Mouse (Mus musculus): ENCODE measurements around the gene Syt2. TPM values are rescaled to one million over a fixed set of nuclear protein-coding genes. Genes with fewer than 3 reads are reported as not detected.

The Syt2 gene
- polyA plus RNA-seq, 1 experiment from 2014 or later = 18.3 TPM

DNA sequence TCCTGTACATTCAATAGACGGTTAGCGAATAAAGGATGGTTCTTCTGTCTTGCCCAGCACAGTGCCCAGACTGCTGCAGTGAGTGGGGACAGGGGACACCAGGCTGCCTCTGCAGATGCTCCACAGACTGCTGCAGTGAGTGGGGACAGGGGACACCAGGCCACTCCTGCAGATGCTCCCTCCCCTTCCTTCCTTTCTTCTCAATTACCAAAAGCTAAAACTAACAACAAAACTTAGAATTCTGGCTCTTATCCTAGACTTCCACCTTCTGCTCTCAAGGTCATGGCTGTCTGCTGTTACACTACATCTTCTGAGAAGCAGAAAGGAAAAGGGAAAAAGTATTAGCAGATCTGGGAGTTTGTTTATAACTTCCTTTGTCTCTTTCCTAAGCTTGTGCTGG is 127.8 kb downstream of the Syt2 start:
- no peak overlapping the region for H3K4me2 ChIP-seq (ENCODE audit: low read depth, low read length)
- peaks cover 3% of the 10 kb centered on the region; the same call in 1 of the 2 replicates for H3K36me3 ChIP-seq (ENCODE audit: control insufficient read depth, insufficient read depth, low read length)
- H3K4me3 ChIP-seq (ENCODE audit: low read depth, low read length) = no peak overlapping the region
- no peaks in the 10 kb centered on the region for H3K9me3 ChIP-seq (ENCODE audit: control insufficient read depth, low read length)
- WGBS = 62% methylated on average over 2 of the region's 2 CpGs
- no peak overlapping the region for H3K27ac ChIP-seq (ENCODE audit: low read depth, low read length)
- no peak overlapping the region for H3K9ac ChIP-seq (replicated peaks; ENCODE audit: low read depth, low read length)
- ATAC-seq (ENCODE audit: low read depth) = no peak
- no peaks in the 10 kb centered on the region for H3K27me3 ChIP-seq (ENCODE audit: control insufficient read depth, insufficient read depth, low read length)
- H3K4me1 ChIP-seq (ENCODE audit: control insufficient read depth, insufficient read depth, low read length) = 0 out of 2 replicates have a peak, but pooled peaks cover 6% of the 10 kb centered on the region

DNA sequence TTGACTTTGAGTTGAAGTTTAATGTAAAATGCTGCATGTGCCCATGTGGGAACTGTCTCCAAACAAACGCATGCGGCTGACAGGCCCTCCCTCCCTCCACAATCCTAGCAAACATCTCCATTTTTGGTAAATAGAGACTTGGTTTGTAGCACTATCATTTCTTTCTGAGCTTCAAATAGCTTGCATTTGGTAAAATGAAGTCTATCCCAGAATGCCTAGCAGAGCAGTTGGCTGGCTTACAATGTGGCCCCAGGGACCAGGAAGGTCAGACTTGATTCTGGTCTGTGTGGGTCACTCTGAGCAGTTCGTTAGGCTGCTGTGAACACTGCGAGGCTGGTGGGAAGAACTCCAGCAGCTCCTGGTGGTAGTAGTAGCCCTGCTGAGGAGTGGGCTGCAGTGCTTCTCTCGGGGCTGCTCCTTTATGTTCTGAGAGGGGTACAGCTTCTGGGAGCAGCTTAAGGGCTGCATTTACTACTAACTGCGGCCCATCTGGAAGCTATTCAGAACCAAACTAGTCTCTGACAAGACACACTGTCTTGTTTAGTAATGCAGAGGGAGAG is 128.3 kb downstream of the Syt2 start:
- Histone ChIP-seq H3K4me1 (ENCODE audit: control insufficient read depth, insufficient read depth, low read length) (0 out of 2 replicates have a peak, but pooled peaks cover 6% of the 10 kb centered on the region), H3K4me3 (ENCODE audit: low read depth, low read length) (no peak overlapping the region), H3K4me2 (ENCODE audit: low read depth, low read length) (no peak overlapping the region), H3K9ac (replicated peaks; ENCODE audit: low read depth, low read length) (no peak overlapping the region), H3K27me3 (ENCODE audit: control insufficient read depth, insufficient read depth, low read length) (no peaks in the 10 kb centered on the region), H3K9me3 (ENCODE audit: control insufficient read depth, low read length) (no peaks in the 10 kb centered on the region), H3K36me3 (ENCODE audit: control insufficient read depth, insufficient read depth, low read length) (peaks cover 3% of the 10 kb centered on the region; the same call in 1 of the 2 replicates), H3K27ac (ENCODE audit: low read depth, low read length) (peak overlapping the region; percentile 18; the same call in 1 of the 2 replicates)
- 34% methylated on average over 6 of the region's 6 CpGs for WGBS
- ATAC-seq (ENCODE audit: low read depth) = no peak

DNA sequence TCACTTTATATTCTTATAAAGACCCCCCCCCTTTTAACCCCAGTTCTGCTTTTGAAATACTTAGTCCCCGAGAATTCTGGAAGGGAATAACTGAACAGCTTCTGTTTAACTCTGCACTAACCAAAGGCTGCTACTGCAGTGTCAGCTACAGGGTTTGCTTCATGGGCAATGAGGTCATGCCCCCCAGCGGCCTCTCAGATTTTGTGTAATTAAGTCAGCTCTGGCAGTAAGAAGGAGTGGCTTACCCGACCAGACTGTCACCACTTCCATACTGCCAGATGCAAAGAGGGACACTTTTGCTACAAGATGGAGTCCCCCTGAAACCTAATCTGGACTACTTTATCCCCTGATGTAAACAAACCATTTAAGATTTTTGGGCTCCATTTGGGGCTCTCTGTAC is 129.2 kb downstream of the Syt2 start:
- WGBS = 34% methylated on average over 3 of the region's 3 CpGs
- Histone ChIP-seq H3K4me3 (ENCODE audit: low read depth, low read length) (no peak overlapping the region), H3K27ac (ENCODE audit: low read depth, low read length) (no peak overlapping the region), H3K4me1 (ENCODE audit: control insufficient read depth, insufficient read depth, low read length) (0 out of 2 replicates have a peak, but pooled peaks cover 6% of the 10 kb centered on the region), H3K9ac (replicated peaks; ENCODE audit: low read depth, low read length) (no peak overlapping the region), H3K27me3 (ENCODE audit: control insufficient read depth, insufficient read depth, low read length) (no peaks in the 10 kb centered on the region), H3K9me3 (ENCODE audit: control insufficient read depth, low read length) (no peaks in the 10 kb centered on the region), H3K36me3 (ENCODE audit: control insufficient read depth, insufficient read depth, low read length) (peaks cover 3% of the 10 kb centered on the region; the same call in 1 of the 2 replicates), H3K4me2 (ENCODE audit: low read depth, low read length) (no peak overlapping the region)
- ATAC-seq (ENCODE audit: low read depth) = no peak

DNA sequence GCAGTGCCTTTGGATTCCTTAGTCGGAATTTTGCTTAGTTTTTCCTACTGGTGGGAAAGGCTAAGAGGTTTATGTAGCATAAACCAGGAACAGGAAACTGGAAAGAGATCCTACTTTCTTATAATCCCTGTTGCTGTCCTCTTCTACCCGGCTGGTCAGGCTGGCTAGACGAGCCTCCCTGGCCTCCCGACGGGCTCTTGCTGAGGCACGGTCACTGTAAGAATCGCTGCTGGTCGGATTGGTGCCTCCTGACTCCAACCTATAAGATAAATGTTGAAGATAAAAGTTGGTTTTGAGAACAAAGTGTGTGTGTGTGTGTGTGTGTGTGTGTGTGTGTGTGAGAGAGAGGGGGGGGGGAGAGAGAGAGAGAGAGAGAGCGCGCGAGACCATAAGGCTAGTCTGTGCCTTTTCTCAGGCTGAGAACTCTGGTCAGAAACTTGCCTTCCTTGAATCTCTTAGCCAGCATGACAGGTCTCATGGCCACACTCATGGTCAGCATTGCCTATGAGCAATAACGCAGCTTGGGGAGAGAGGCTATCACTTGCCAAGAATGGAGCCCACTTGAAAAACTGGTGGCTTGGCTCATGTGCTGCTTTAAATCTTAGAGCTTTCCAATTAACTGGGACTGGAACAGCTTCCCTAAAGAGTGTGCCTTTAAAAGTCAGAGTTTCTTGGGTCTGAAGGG is 130.9 kb downstream of the Syt2 start:
- H3K9ac ChIP-seq (replicated peaks; ENCODE audit: low read depth, low read length) = no peak overlapping the region
- no peaks in the 10 kb centered on the region for H3K9me3 ChIP-seq (ENCODE audit: control insufficient read depth, low read length)
- H3K4me3 ChIP-seq (ENCODE audit: low read depth, low read length) = no peak overlapping the region
- H3K27me3 ChIP-seq (ENCODE audit: control insufficient read depth, insufficient read depth, low read length) = no peaks in the 10 kb centered on the region
- WGBS = 95% methylated on average over 12 of the region's 12 CpGs
- H3K4me1 ChIP-seq (ENCODE audit: control insufficient read depth, insufficient read depth, low read length) = 0 out of 2 replicates have a peak, but pooled peaks cover 6% of the 10 kb centered on the region
- peaks cover 3% of the 10 kb centered on the region; the same call in 1 of the 2 replicates for H3K36me3 ChIP-seq (ENCODE audit: control insufficient read depth, insufficient read depth, low read length)
- no peak overlapping the region for H3K27ac ChIP-seq (ENCODE audit: low read depth, low read length)
- H3K4me2 ChIP-seq (ENCODE audit: low read depth, low read length) = no peak overlapping the region
- no peak for ATAC-seq (ENCODE audit: low read depth)

DNA sequence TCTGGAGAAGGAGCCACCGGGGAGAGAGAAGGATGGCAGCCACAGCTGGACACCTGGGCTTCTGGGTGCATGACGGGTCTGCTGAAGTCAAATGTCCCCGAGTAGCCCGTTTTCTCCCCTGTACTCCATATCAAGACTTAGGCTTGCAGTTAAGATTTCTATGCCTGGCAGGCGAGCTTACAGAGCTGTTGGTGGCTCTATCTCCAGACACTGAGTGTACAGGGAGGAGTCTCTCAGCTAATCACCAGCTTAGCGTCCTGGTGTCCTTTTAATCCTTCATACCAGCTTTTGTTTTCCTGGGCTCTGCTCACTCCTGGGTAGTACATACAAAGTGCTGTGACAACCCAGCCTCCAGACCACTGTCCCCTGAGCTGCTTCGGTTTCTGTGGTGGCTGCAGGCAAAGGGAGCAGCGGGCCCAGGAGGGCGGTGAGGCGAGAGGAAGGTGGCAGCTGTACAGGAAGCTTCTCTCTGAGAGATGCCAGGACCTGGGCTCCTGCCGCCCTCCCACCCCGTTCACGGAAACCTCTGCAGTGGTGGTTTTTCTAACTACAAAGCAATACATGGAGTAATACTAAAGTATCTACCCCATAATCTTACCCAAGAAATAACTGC is 131.6 kb downstream of the Syt2 start:
- Histone ChIP-seq H3K36me3 (ENCODE audit: control insufficient read depth, insufficient read depth, low read length) (peaks cover 3% of the 10 kb centered on the region; the same call in 1 of the 2 replicates), H3K4me2 (ENCODE audit: low read depth, low read length) (no peak overlapping the region), H3K4me1 (ENCODE audit: control insufficient read depth, insufficient read depth, low read length) (0 out of 2 replicates have a peak, but pooled peaks cover 6% of the 10 kb centered on the region), H3K27ac (ENCODE audit: low read depth, low read length) (no peak overlapping the region), H3K27me3 (ENCODE audit: control insufficient read depth, insufficient read depth, low read length) (no peaks in the 10 kb centered on the region), H3K4me3 (ENCODE audit: low read depth, low read length) (no peak overlapping the region), H3K9ac (replicated peaks; ENCODE audit: low read depth, low read length) (no peak overlapping the region), H3K9me3 (ENCODE audit: control insufficient read depth, low read length) (no peaks in the 10 kb centered on the region)
- 83% methylated on average over 13 of the region's 13 CpGs for WGBS
- no peak for ATAC-seq (ENCODE audit: low read depth)

DNA sequence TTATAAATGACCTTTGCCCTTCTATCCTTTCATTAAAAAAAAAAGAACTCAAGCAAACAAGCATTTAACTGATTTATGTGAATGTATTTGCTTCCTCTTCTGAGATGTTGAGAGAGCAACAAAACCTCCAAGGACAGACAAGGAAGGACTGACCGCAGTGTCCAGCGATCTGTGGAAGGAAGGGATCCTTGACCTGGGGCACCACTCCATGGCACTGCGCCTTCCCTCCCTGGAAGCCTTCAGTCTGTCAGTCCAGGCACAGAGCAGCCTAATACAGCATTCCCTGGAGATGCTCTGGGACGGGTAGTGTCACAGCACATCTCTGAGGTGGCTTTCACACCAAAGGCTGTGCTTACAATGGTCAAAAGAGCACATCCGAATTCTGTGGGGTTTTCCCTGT is 136.3 kb downstream of the Syt2 start:
- H3K9ac ChIP-seq (replicated peaks; ENCODE audit: low read depth, low read length) = no peak overlapping the region
- no peak overlapping the region for H3K4me2 ChIP-seq (ENCODE audit: low read depth, low read length)
- H3K27me3 ChIP-seq (ENCODE audit: control insufficient read depth, insufficient read depth, low read length) = no peaks in the 10 kb centered on the region
- H3K9me3 ChIP-seq (ENCODE audit: control insufficient read depth, low read length) = no peaks in the 10 kb centered on the region
- no peak overlapping the region for H3K27ac ChIP-seq (ENCODE audit: low read depth, low read length)
- H3K4me3 ChIP-seq (ENCODE audit: low read depth, low read length) = no peak overlapping the region
- H3K36me3 ChIP-seq (ENCODE audit: control insufficient read depth, insufficient read depth, low read length) = no peaks in the 10 kb centered on the region
- no peak for ATAC-seq (ENCODE audit: low read depth)
- H3K4me1 ChIP-seq (ENCODE audit: control insufficient read depth, insufficient read depth, low read length) = no peaks in the 10 kb centered on the region
- WGBS = 83% methylated on average over 5 of the region's 5 CpGs

DNA sequence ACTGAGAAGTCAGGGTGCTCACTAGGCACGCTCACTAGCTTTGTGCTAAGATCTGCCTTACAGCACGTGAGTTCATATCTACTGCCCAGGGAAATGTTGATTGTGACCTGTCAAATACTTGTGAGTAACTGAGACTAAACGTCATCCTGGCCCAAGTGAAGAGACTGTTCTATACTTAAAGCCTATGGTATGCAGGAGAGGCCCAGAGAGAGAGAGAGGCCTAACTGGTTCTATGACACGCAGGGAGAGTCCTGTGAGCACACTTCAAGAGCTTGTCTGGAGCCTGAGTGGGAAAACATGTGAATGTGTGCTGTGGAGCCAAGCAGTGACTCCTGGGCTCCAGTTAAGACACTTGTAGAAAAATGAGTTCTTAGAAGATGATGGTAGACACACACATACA is 137.5 kb downstream of the Syt2 start:
- WGBS = 91% methylated on average over 4 of the region's 4 CpGs
- H3K9me3 ChIP-seq (ENCODE audit: control insufficient read depth, low read length) = no peaks in the 10 kb centered on the region
- no peak overlapping the region for H3K4me2 ChIP-seq (ENCODE audit: low read depth, low read length)

DNA sequence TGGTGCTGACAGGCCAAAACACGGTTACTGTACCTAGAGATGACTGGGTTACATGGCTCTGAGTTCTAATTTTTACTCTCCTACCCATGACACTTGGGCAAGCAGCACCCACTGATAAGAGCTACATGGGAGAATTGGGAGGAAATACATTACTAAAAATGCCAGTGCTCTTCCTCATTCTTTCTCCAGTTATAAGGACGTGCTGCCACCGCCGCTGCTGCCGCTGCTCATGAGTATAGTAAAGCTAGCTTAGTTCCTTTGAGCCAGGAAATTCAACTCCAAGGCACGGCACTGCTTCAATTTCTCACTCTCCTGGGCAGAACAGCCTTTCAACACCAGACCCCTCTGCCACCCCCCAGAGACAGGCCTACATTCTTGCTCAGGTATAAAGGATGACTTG is 138.0 kb downstream of the Syt2 start:
- WGBS = 80% methylated on average over 6 of the region's 6 CpGs
- no peaks in the 10 kb centered on the region for H3K36me3 ChIP-seq (ENCODE audit: control insufficient read depth, insufficient read depth, low read length)
- H3K27me3 ChIP-seq (ENCODE audit: control insufficient read depth, insufficient read depth, low read length) = no peaks in the 10 kb centered on the region
- no peaks in the 10 kb centered on the region for H3K4me1 ChIP-seq (ENCODE audit: control insufficient read depth, insufficient read depth, low read length)
- H3K27ac ChIP-seq (ENCODE audit: low read depth, low read length) = no peak overlapping the region
- no peak overlapping the region for H3K4me3 ChIP-seq (ENCODE audit: low read depth, low read length)
- no peaks in the 10 kb centered on the region for H3K9me3 ChIP-seq (ENCODE audit: control insufficient read depth, low read length)
- H3K4me2 ChIP-seq (ENCODE audit: low read depth, low read length) = no peak overlapping the region
- no peak for ATAC-seq (ENCODE audit: low read depth)
- H3K9ac ChIP-seq (replicated peaks; ENCODE audit: low read depth, low read length) = no peak overlapping the region

More for the DNA sequence above, 137.5 kb downstream of the Syt2 start:
- no peak for ATAC-seq (ENCODE audit: low read depth)
- H3K27ac ChIP-seq (ENCODE audit: low read depth, low read length) = no peak overlapping the region
- H3K4me1 ChIP-seq (ENCODE audit: control insufficient read depth, insufficient read depth, low read length) = no peaks in the 10 kb centered on the region
- H3K27me3 ChIP-seq (ENCODE audit: control insufficient read depth, insufficient read depth, low read length) = no peaks in the 10 kb centered on the region
- no peak overlapping the region for H3K4me3 ChIP-seq (ENCODE audit: low read depth, low read length)
- H3K9ac ChIP-seq (replicated peaks; ENCODE audit: low read depth, low read length) = no peak overlapping the region
- H3K36me3 ChIP-seq (ENCODE audit: control insufficient read depth, insufficient read depth, low read length) = no peaks in the 10 kb centered on the region

DNA sequence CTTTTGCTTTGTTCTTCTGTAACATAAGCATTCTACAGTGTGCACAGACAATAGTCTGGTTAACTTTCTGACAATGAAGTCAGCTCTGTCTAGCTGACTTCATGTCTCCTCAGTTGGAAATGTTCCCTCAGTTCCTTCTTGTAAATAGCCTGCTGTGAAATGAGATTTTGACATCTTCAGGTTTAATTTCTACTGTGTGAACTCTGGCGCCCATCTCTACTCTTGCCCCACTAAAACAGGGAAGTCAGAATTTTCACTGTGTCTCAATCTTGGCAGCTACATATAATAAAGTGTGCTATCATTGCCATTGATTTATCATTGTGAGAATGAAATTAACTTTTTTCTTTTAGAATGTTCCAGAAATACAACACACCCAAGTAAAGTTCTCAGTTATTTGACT is 138.4 kb downstream of the Syt2 start:
- H3K9ac ChIP-seq (replicated peaks; ENCODE audit: low read depth, low read length) = no peak overlapping the region
- H3K4me3 ChIP-seq (ENCODE audit: low read depth, low read length) = no peak overlapping the region
- H3K36me3 ChIP-seq (ENCODE audit: control insufficient read depth, insufficient read depth, low read length) = no peaks in the 10 kb centered on the region
- H3K4me1 ChIP-seq (ENCODE audit: control insufficient read depth, insufficient read depth, low read length) = no peaks in the 10 kb centered on the region
- no peak for ATAC-seq (ENCODE audit: low read depth)
- H3K27me3 ChIP-seq (ENCODE audit: control insufficient read depth, insufficient read depth, low read length) = no peaks in the 10 kb centered on the region
- WGBS = 81% methylated on average over 1 of the region's 1 CpGs
- H3K4me2 ChIP-seq (ENCODE audit: low read depth, low read length) = no peak overlapping the region
- H3K27ac ChIP-seq (ENCODE audit: low read depth, low read length) = no peak overlapping the region
- H3K9me3 ChIP-seq (ENCODE audit: control insufficient read depth, low read length) = no peaks in the 10 kb centered on the region
